Mouse (Mus musculus) heart, embryonic 13.5 days (tissue): Measurements from ENCODE around the gene Tmem212. TPM values are rescaled to one million over a fixed set of nuclear protein-coding genes. Genes with fewer than 3 reads are reported as not detected.

Experiments used
- ATAC-seq: fragments of 200-750 bp; cut with Nextera tagmentation; 2 replicates; pipeline ENCODE4 v1.8.0; 2017; ENCODE audit warnings: moderate TSS enrichment; ENCODE audit not compliant: insufficient number of reproducible peaks, low FRiP score, low TSS enrichment; ENCODE audit errors: extremely low read depth
- H3K27ac ChIP-seq: fragments of 300-500 bp; sonication (generic); replicated peaks from 2 replicates; pipeline ENCODE4 v1.5.1; 2015; ENCODE audit warnings: moderate library complexity, mild to moderate bottlenecking, inconsistent platforms
- H3K27me3 ChIP-seq: fragments of 300-500 bp; sonication (generic); replicated peaks from 2 replicates; pipeline ENCODE4 v1.6.1; 2015; ENCODE audit warnings: mild to moderate bottlenecking, inconsistent platforms
- H3K36me3 ChIP-seq: fragments of 300-500 bp; sonication (generic); 2 replicates; pipeline ENCODE4 v1.6.1; 2015; ENCODE audit warnings: mild to moderate bottlenecking, inconsistent platforms
- H3K4me1 ChIP-seq: fragments of 300-500 bp; sonication (generic); 2 replicates; pipeline ENCODE4 v1.6.1; 2015; ENCODE audit warnings: inconsistent platforms
- H3K4me2 ChIP-seq: fragments of 300-500 bp; sonication (generic); 2 replicates; pipeline ENCODE4 v1.6.1; 2015; ENCODE audit warnings: inconsistent platforms, mild to moderate bottlenecking, moderate library complexity
- H3K4me3 ChIP-seq: fragments of 300-500 bp; sonication (generic); 2 replicates; pipeline ENCODE4 v1.5.1; 2015; ENCODE audit warnings: moderate library complexity, mild to moderate bottlenecking, inconsistent platforms
- H3K9ac ChIP-seq: fragments of 300-500 bp; sonication (generic); 2 replicates; pipeline ENCODE4 v1.6.1; 2015; ENCODE audit warnings: inconsistent platforms, mild to moderate bottlenecking, moderate library complexity
- H3K9me3 ChIP-seq: fragments of 300-500 bp; sonication (generic); 2 replicates; pipeline ENCODE4 v1.6.1; 2016; ENCODE audit warnings: inconsistent platforms
- WGBS: fragments of 180-500 bp; shearing (Covaris S2); methylation state at CpG from one replicate; pipeline ENCODE4 v1.1.7; 2015; ENCODE audit warnings: mixed read lengths; 5-methylcytosine and 5-hydroxymethylcytosine counted together
- polyA plus RNA-seq: library from polyadenylated mRNA; unstranded; fragments of >200 nt; fragmentation: Nextera tagmentation; extraction: Ambion mirVana; gene quantifications from 2 replicates; pipeline ENCODE4 v1.2.1, GENCODE M21; 2015

Gene Tmem212
- polyA plus RNA-seq, 1 experiment from 2014 or later = not detected

DNA sequence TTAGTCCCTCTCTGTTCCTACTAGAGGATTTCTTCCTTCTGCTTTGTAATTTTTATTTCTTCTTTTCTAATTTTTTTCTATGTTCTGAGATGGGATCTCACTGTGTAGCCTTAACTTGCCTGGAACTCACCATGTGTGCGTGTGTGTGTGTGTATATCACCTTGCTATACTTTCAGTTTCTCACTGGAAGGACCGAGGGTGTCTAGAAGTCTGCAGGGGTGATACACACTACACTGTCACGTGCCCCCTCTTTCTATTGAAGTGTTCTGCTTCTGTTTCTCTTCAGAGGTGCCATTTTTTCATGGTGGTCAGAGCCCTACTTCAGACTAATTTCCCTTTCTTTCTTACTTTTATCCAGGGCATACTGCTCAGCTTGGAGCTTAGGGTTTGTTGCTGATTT, 56.4 kb downstream of the Tmem212 start:
- no peaks in the 10 kb centered on the region for H3K27me3 ChIP-seq
- H3K4me3 ChIP-seq = peak overlapping the region; percentile 33
- ATAC-seq = no peak
- 29% methylated on average over 3 of the region's 3 CpGs for WGBS
- no peaks in the 10 kb centered on the region for H3K36me3 ChIP-seq
- H3K4me2 ChIP-seq = peak overlapping the region; percentile 59
- no peak overlapping the region for H3K27ac ChIP-seq
- 0 out of 2 replicates have a peak, but pooled peaks cover 4% of the 10 kb centered on the region for H3K9me3 ChIP-seq
- H3K9ac ChIP-seq = peak overlapping the region; percentile 64; the same call in 1 of the 2 replicates
- peaks cover 17% of the 10 kb centered on the region for H3K4me1 ChIP-seq

DNA sequence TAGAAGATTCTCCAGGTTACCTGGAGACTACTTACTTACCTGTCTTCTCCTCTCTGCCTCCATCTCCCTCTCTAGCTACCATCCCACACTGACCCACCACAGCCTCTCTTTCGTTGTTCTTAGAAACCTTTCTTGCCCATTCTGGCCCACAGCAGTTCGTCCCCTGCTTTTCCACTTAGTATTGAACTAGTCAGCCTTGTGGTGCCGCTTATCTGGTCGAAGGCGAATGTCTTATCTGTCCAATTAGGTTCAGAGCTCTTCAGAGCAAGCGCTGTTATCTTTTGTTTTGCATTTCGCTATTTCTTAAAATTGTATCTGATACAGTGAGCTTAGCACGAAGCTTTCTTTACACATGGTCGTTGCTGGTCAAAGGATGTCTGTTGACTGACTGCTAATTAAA, 56.9 kb downstream of the Tmem212 start:
- no peak overlapping the region for H3K27ac ChIP-seq
- no peak overlapping the region for H3K4me3 ChIP-seq
- peaks cover 17% of the 10 kb centered on the region for H3K4me1 ChIP-seq
- no peaks in the 10 kb centered on the region for H3K27me3 ChIP-seq
- H3K9me3 ChIP-seq = 0 out of 2 replicates have a peak, but pooled peaks cover 4% of the 10 kb centered on the region
- ATAC-seq = no peak
- peak overlapping the region; percentile 59 for H3K4me2 ChIP-seq
- no peak overlapping the region for H3K9ac ChIP-seq
- no peaks in the 10 kb centered on the region for H3K36me3 ChIP-seq
- WGBS = 31% methylated on average over 9 of the region's 9 CpGs

DNA sequence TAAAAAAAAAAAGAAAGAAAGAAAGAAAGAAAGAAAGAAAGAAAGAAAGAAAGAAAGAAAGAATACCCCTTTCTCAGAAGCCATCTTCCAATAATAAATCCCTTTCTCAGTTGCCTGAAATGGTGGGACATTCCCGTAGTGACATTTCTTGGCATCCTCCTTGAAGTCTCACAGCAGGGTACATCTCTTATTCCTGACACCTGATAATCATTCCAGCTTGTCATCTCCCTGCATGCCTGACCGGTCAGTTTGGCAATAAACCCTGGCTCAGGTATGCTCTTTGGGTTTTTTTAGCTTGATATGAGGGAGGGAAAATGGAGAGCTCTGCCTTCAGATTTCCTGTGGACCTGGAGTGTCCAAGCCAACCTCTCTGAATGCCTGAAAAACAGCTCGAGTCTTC, 59.9 kb downstream of the Tmem212 start:
- no peak overlapping the region for H3K27ac ChIP-seq
- no peaks in the 10 kb centered on the region for H3K36me3 ChIP-seq
- peaks cover 8% of the 10 kb centered on the region; the same call in 1 of the 2 replicates for H3K9me3 ChIP-seq
- WGBS = 49% methylated on average over 3 of the region's 3 CpGs
- ATAC-seq = no peak
- no peak overlapping the region for H3K9ac ChIP-seq
- H3K4me2 ChIP-seq = no peak overlapping the region
- H3K4me1 ChIP-seq = peaks cover 17% of the 10 kb centered on the region
- no peak overlapping the region for H3K4me3 ChIP-seq
- H3K27me3 ChIP-seq = no peaks in the 10 kb centered on the region

DNA sequence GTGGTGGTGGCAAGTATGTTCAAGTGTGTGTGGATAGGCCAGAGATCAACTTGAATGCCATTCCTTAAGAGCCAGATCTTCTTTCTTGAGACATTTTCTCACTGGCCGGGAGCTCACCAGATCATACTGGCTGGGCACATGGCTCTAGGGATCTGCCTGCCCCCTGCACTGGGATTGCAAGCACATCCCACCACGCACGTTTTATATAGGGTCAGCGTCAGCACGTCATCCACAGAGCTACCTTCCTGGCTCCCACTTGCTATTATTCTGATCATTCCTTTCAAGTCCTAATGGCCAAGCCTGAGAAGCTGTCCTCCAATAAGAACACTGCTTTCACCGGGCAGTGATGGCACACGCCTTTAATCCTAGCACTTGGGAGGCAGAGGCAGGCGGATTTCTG, 60.4 kb downstream of the Tmem212 start:
- no peaks in the 10 kb centered on the region for H3K27me3 ChIP-seq
- no peaks in the 10 kb centered on the region for H3K36me3 ChIP-seq
- no peak overlapping the region for H3K9ac ChIP-seq
- H3K27ac ChIP-seq = no peak overlapping the region
- 84% methylated on average over 8 of the region's 8 CpGs for WGBS
- no peak overlapping the region for H3K4me3 ChIP-seq
- ATAC-seq = no peak
- H3K4me2 ChIP-seq = no peak overlapping the region
- H3K4me1 ChIP-seq = peaks cover 17% of the 10 kb centered on the region
- peaks cover 8% of the 10 kb centered on the region; the same call in 1 of the 2 replicates for H3K9me3 ChIP-seq

DNA sequence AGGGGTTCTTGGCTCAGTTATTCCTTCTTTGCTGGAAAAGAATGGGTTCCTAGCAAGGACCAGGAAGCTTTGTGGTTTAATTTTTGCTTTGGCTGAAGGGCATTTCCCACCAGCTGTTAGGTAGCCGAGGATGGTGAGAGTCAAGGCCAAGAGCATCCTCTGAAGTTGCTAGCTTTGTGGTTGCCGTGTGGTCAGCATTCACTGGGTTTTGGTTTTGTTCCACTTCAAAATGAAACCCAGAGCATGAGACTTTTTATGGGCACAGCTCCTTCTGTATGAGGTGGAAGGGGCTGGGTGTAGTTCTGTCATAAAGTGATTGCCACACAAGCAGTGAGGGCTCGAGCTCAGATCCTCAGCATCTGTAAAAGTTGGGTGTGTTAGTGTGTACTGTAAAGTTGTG, 67.4 kb downstream of the Tmem212 start:
- Histone ChIP-seq H3K9me3 (peaks cover 4% of the 10 kb centered on the region; the same call in 1 of the 2 replicates), H3K4me3 (no peak overlapping the region), H3K4me1 (peaks cover 2% of the 10 kb centered on the region; the same call in 1 of the 2 replicates), H3K27ac (no peak overlapping the region), H3K36me3 (no peaks in the 10 kb centered on the region), H3K27me3 (no peaks in the 10 kb centered on the region), H3K9ac (no peak overlapping the region), H3K4me2 (no peak overlapping the region)
- ATAC-seq = no peak
- 76% methylated on average over 3 of the region's 3 CpGs for WGBS

DNA sequence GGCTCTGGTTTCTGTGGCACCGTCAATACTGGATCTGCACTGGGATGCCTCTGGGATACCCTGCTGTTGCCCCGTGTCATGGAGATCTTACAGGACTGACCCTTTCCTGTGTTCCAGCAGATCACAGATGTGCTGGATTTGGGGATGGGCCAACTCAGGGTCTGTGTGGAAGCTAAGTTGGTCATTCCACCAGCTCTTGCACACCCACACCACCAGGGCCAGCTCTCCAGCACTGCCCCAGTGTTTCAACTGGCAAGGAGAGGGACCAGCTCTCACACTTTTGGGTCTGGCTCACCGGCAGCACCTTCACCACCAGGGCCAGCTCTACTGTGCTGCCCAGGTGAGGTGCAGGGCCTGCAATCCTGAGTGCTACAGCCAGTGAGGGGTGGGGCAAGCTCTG, 68.9 kb downstream of the Tmem212 start:
- no peak overlapping the region for H3K4me3 ChIP-seq

DNA sequence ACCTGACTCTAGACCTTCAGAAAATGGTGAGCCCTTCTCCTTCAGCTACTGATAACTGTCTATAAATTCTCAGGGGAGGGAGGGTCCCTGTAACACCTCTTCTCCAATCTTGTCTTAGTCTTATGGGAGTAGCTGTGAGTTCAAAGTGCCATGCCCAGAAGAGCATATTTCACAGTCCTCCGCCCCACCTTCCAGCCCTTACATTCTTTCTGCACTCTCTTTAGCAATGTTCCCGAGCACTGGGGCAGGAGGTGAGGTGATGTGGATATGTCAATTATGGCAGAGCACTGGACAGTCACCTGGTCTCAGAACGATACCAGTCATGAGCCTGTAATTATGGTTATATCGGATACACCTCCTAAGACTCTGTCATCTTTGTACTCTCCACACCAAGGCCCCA, 70.2 kb downstream of the Tmem212 start:
- Histone ChIP-seq H3K36me3 (no peaks in the 10 kb centered on the region), H3K4me2 (no peak overlapping the region), H3K27me3 (no peaks in the 10 kb centered on the region), H3K9ac (no peak overlapping the region), H3K27ac (no peak overlapping the region), H3K4me3 (no peak overlapping the region), H3K9me3 (no peaks in the 10 kb centered on the region), H3K4me1 (peaks cover 8% of the 10 kb centered on the region; the same call in 1 of the 2 replicates)
- 73% methylated on average over 4 of the region's 4 CpGs for WGBS
- ATAC-seq = no peak

More for the DNA sequence above, 68.9 kb downstream of the Tmem212 start:
- Histone ChIP-seq H3K9ac (no peak overlapping the region), H3K36me3 (no peaks in the 10 kb centered on the region), H3K27me3 (no peaks in the 10 kb centered on the region), H3K9me3 (peaks cover 4% of the 10 kb centered on the region; the same call in 1 of the 2 replicates), H3K4me2 (no peak overlapping the region), H3K27ac (no peak overlapping the region), H3K4me1 (peaks cover 8% of the 10 kb centered on the region; the same call in 1 of the 2 replicates)
- ATAC-seq = no peak
- WGBS = 83% methylated on average over 3 of the region's 3 CpGs

Other genes starting within 250 kb of the Tmem212 start
- 22.3 and 24.0 TPM in 2 replicates for gene Fndc3b, start 185.1 kb downstream of the Tmem212 start, polyA plus RNA-seq
- 4.1 and 6.6 TPM in 2 replicates for gene Pld1, start 42.3 kb upstream of the Tmem212 start, polyA plus RNA-seq